Mouse (Mus musculus): ENCODE measurements at regions not wholly inside any gene's neighbourhood (a gene's known extent, or its start where the extent isn't known, plus 50 kb on each side); places are given as distances from the start of the nearest gene placed in this dataset.

GRCm38 (mm10) chr13:115852689-115853356 lies 456.7 kb downstream of the Isl1 start:
- no peak for TF ChIP-seq CTCF (IDR thresholded peaks at IDR 0.05)
- no peak for TF ChIP-seq POLR2A (IDR thresholded peaks at IDR 0.05; ENCODE audit: insufficient read depth, low read depth, low read length)
